Mouse (Mus musculus) MEL (cell line): Measurements from ENCODE around the gene 1700122O11Rik. TPM values are rescaled to one million over a fixed set of nuclear protein-coding genes. Genes with fewer than 3 reads are reported as not detected.

Experiments used
- DNase-seq: peaks from one replicate; pipeline ENCODE4 v3.0.0; 2011; ENCODE audit warnings: low read depth, low spot score
- H3K27ac ChIP-seq: 2 replicates; pipeline ENCODE4 v1.5.1; 2012; ENCODE audit warnings: low read depth, mild to moderate bottlenecking, control low read depth, low read length, moderate library complexity; ENCODE audit not compliant: control insufficient read depth
- H3K27me3 ChIP-seq, 2 experiments: fragments of 150-350 bp in 1 of 2; sonication (generic) in 1 of 2; 2 replicates each; pipeline ENCODE4 v1.6.1; 2012; ENCODE audit warnings: low read length in 2 of 2, mild to moderate bottlenecking in 2 of 2, improper control_type of control experiment in 1 of 2, moderate library complexity in 1 of 2; ENCODE audit not compliant: insufficient read depth in 2 of 2, control insufficient read depth in 1 of 2
- H3K36me3 ChIP-seq, 2 experiments: 2 replicates each; pipeline ENCODE4 v1.6.1; 2012 to 2014; ENCODE audit warnings: low read length in 2 of 2, improper control_type of control experiment in 1 of 2, inconsistent platforms in 1 of 2, mild to moderate bottlenecking in 1 of 2; ENCODE audit not compliant: insufficient read depth in 2 of 2, control insufficient read depth in 1 of 2
- H3K4me1 ChIP-seq, 2 experiments: fragments of 150-350 bp in 1 of 2; sonication (generic) in 1 of 2; 2 replicates each; pipeline ENCODE4 v1.6.1; 2012; ENCODE audit warnings: low read length in 2 of 2, improper control_type of control experiment in 1 of 2, mild to moderate bottlenecking in 1 of 2; ENCODE audit not compliant: insufficient read depth in 2 of 2, control insufficient read depth in 1 of 2
- H3K4me3 ChIP-seq, 2 experiments: fragments of 150-350 bp in 1 of 2; sonication (generic) in 1 of 2; 2 replicates each; pipeline ENCODE4 v1.5.1; 2012; ENCODE audit warnings: low read depth in 2 of 2, low read length in 2 of 2, mild to moderate bottlenecking in 2 of 2, moderate library complexity in 2 of 2, control low read depth in 1 of 2, improper control_type of control experiment in 1 of 2; ENCODE audit not compliant: control insufficient read depth in 1 of 2, insufficient read depth in 1 of 2
- H3K79me2 ChIP-seq: 2 replicates; pipeline ENCODE4 v1.6.1; 2012; ENCODE audit warnings: mild to moderate bottlenecking, low read length, moderate library complexity; ENCODE audit not compliant: control insufficient read depth, poor library complexity, insufficient read depth
- H3K9ac ChIP-seq: 2 replicates; pipeline ENCODE4 v1.6.1; 2012; ENCODE audit warnings: low read depth, mild to moderate bottlenecking, control low read depth, low read length, moderate library complexity; ENCODE audit not compliant: control insufficient read depth, poor library complexity, severe bottlenecking
- H3K9me3 ChIP-seq: fragments of 150-350 bp; sonication (generic); replicated peaks from 2 replicates; pipeline ENCODE4 v1.6.1; 2012; ENCODE audit warnings: mild to moderate bottlenecking, low read length, improper control_type of control experiment, moderate library complexity; ENCODE audit not compliant: insufficient read depth
- CHD1 ChIP-seq: IDR thresholded peaks from 2 replicates; pipeline ENCODE4 v1.6.1; 2012; ENCODE audit warnings: low read depth, mild to moderate bottlenecking, inconsistent platforms, low read length, improper control_type of control experiment
- CTCF ChIP-seq, 3 experiments: IDR thresholded peaks in 2 of 3; conservative IDR thresholded peaks in 1 of 3; 2 replicates each; pipeline ENCODE4 v1.5.1; 2011 to 2012; ENCODE audit warnings: low read length in 3 of 3, low read depth in 2 of 3, mild to moderate bottlenecking in 2 of 3, improper control_type of control experiment in 1 of 3, inconsistent platforms in 1 of 3, mixed read lengths in 1 of 3, moderate library complexity in 1 of 3; ENCODE audit not compliant: control insufficient read depth in 1 of 3, insufficient read depth in 1 of 3, poor library complexity in 1 of 3, severe bottlenecking in 1 of 3
- EP300 ChIP-seq, 2 experiments: IDR thresholded peaks; 2 replicates each; pipeline ENCODE4 v1.6.1; 2011; ENCODE audit warnings: improper control_type of control experiment in 2 of 2, low read length in 2 of 2, low read depth in 1 of 2, mild to moderate bottlenecking in 1 of 2
- GATA1 ChIP-seq: IDR thresholded peaks from 2 replicates; pipeline ENCODE4 v1.6.1; 2011; ENCODE audit warnings: low read depth, low read length, improper control_type of control experiment
- JUND ChIP-seq: IDR thresholded peaks from 2 replicates; pipeline ENCODE4 v1.6.1; 2011; ENCODE audit warnings: low read depth, mild to moderate bottlenecking, improper control_type of control experiment, low read length
- MAX ChIP-seq: IDR thresholded peaks from 2 replicates; pipeline ENCODE4 v1.6.1; 2011; ENCODE audit warnings: low read length, improper control_type of control experiment
- MAZ ChIP-seq: IDR thresholded peaks from 2 replicates; pipeline ENCODE4 v1.6.1; 2012; ENCODE audit warnings: low read depth, mild to moderate bottlenecking, inconsistent platforms, low read length, improper control_type of control experiment
- MEF2A ChIP-seq: IDR thresholded peaks from 2 replicates; pipeline ENCODE4 v1.6.1; 2014; ENCODE audit warnings: low read depth, mild to moderate bottlenecking, inconsistent platforms, low read length, improper control_type of control experiment; ENCODE audit not compliant: poor library complexity, insufficient replicate concordance, severe bottlenecking; ENCODE audit errors: extremely low read depth
- MXI1 ChIP-seq: IDR thresholded peaks from 2 replicates; pipeline ENCODE4 v1.6.1; 2011; ENCODE audit warnings: mild to moderate bottlenecking, low read depth, low read length, improper control_type of control experiment
- MYB ChIP-seq: IDR thresholded peaks from 2 replicates; pipeline ENCODE4 v1.6.1; 2011; ENCODE audit warnings: mild to moderate bottlenecking, low read depth, low read length, improper control_type of control experiment
- NRF1 ChIP-seq: IDR thresholded peaks from 2 replicates; pipeline ENCODE4 v1.6.1; 2014; ENCODE audit warnings: low read depth, mild to moderate bottlenecking, inconsistent platforms, low read length, improper control_type of control experiment, moderate library complexity; ENCODE audit not compliant: poor library complexity, insufficient read depth, severe bottlenecking
- RAD21 ChIP-seq: IDR thresholded peaks from 2 replicates; pipeline ENCODE4 v1.6.1; 2011; ENCODE audit warnings: mild to moderate bottlenecking, low read depth, low read length, improper control_type of control experiment
- TAL1 ChIP-seq: IDR thresholded peaks from 2 replicates; pipeline ENCODE4 v1.6.1; 2012; ENCODE audit warnings: mild to moderate bottlenecking, inconsistent platforms, low read length, moderate library complexity, mixed read lengths
- TBP ChIP-seq: IDR thresholded peaks from 2 replicates; pipeline ENCODE4 v1.8.0; 2011; ENCODE audit warnings: low read depth, low read length, improper control_type of control experiment
- USF2 ChIP-seq, 2 experiments: IDR thresholded peaks; 2 replicates each; pipeline ENCODE4 v1.6.1; 2011 to 2012; ENCODE audit warnings: improper control_type of control experiment in 2 of 2, low read length in 2 of 2, borderline replicate concordance in 1 of 2, inconsistent platforms in 1 of 2, low read depth in 1 of 2, mild to moderate bottlenecking in 1 of 2; ENCODE audit not compliant: insufficient read depth in 1 of 2
- ZNF384 ChIP-seq: IDR thresholded peaks from 2 replicates; pipeline ENCODE4 v1.6.1; 2012; ENCODE audit warnings: low read depth, mild to moderate bottlenecking, inconsistent platforms, low read length, improper control_type of control experiment
- polyA plus RNA-seq, 2 experiments: library from polyadenylated mRNA; stranded (reverse) in 1 of 2; unstranded in 1 of 2; fragments of >175 nt in 1 of 2; fragments of >200 nt in 1 of 2; gene quantifications; 2 replicates each; pipeline versions ENCODE4 v1.2.1 to v1.2.4; 2012; ENCODE audit warnings: low replicate concordance in 2 of 2, low read depth in 1 of 2; ENCODE audit not compliant: insufficient read length in 2 of 2, insufficient read depth in 1 of 2, missing spikeins in 1 of 2
- total RNA-seq: library from RNA; depleted of rRNA; stranded (reverse); fragments of 300-350 nt; gene quantifications from 2 replicates; pipeline ENCODE4 v1.2.3, GENCODE M21; 2012

Gene 1700122O11Rik
- total and polyA plus RNA-seq, 3 experiments: not detected

DNA sequence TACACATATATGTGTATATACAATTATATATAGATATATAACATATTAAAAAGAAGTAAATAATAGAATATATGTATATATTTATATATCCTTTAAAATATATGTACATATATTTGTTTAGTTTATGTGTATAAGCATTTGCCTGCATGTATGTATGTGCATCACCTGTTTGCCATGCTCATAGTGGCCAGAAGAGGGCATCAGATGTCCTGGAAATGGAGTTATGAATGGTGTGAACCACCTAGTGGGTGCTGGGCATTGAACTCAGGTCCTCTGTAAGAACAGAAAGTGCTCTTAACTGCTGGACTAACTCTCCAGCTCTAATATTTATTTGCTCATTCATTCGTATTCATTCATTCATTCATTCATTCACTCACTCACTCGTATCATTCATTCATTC lies 15.6 kb upstream of the 1700122O11Rik start:
- TF ChIP-seq CTCF (IDR thresholded peaks at IDR 0.05 in 2 of 3, conservative IDR thresholded peaks at IDR 0.05 in 1 of 3; ENCODE audit: control insufficient read depth in 1 of 3, insufficient read depth in 1 of 3, low read depth in 2 of 3, low read length in 3 of 3, poor library complexity in 1 of 3, severe bottlenecking in 1 of 3) (peak in 2 of 3 experiments; percentile 7 to 19; a peak in 2 of 6 replicates), MXI1 (no peak), MYB (no peak)
- H3K4me3 ChIP-seq: no peak overlapping the region
- H3K9ac ChIP-seq: no peak overlapping the region
- H3K4me1 ChIP-seq: peaks cover 0 to 3% of the 10 kb centered on the region in 2 experiments; a peak in 2 of 4 replicates
- no peaks in the 10 kb centered on the region for H3K79me2 ChIP-seq
- DNase-seq: peak; percentile 24
- H3K27ac ChIP-seq: no peak overlapping the region
- no peaks in the 10 kb centered on the region; a peak in 1 of 4 replicates for H3K27me3 ChIP-seq
- H3K36me3 ChIP-seq: no peaks in the 10 kb centered on the region; a peak in 1 of 4 replicates
- H3K9me3 ChIP-seq: no peaks in the 10 kb centered on the region

DNA sequence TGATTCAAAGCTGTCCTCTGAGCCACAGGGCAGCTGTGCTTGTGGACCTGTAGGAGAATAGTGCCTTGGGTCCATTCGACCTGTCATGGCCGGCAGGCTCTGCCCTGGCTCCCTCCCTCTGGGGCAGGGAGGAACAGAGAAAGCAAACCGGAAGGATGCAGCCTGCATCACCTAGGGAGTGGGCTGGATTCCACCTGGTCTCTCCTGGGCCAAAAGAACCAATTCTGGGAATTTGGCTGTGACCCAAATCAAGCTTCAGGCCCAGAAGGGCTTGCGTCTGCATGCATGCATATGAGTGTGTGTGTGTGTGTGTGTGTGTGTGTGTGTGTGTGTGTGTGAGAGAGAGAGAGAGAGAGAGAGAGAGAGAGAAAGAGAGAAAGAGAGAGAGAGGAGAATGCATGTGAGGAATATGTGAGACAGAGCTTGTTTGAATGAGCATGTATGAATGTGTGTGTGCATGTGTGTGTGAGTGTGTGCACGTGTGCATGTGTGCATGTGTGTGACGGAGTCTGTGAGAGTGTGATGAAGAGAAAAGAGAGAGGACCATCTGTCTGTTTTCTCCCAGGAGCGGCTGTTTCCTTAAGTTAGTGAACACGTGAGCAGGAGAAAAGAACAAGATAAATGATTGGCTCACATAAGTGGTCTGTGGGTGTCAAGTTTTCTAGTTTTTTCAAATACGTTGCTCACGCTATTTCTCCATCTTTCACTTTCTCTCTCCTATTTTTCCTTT lies 14.4 kb upstream of the 1700122O11Rik start:
- no peak for DNase-seq
- Histone ChIP-seq H3K27ac (no peak overlapping the region), H3K9ac (no peak overlapping the region), H3K4me3 (no peak overlapping the region), H3K4me1 (peaks cover 0 to 3% of the 10 kb centered on the region in 2 experiments; a peak in 2 of 4 replicates), H3K27me3 (no peaks in the 10 kb centered on the region; a peak in 1 of 4 replicates), H3K9me3 (no peaks in the 10 kb centered on the region), H3K79me2 (no peaks in the 10 kb centered on the region), H3K36me3 (no peaks in the 10 kb centered on the region; a peak in 1 of 4 replicates)
- no peak for TF ChIP-seq TBP
- TF ChIP-seq TAL1: no peak
- TF ChIP-seq MEF2A: no peak
- no peak for TF ChIP-seq MAZ
- TF ChIP-seq ZNF384: no peak
- TF ChIP-seq GATA1: no peak
- no peak for TF ChIP-seq RAD21
- TF ChIP-seq CTCF (IDR thresholded peaks at IDR 0.05 in 2 of 3, conservative IDR thresholded peaks at IDR 0.05 in 1 of 3; ENCODE audit: control insufficient read depth in 1 of 3, insufficient read depth in 1 of 3, low read depth in 2 of 3, low read length in 3 of 3, poor library complexity in 1 of 3, severe bottlenecking in 1 of 3): no peak
- no peak for TF ChIP-seq NRF1
- no peak for TF ChIP-seq USF2 (IDR thresholded peaks at IDR 0.05; ENCODE audit: borderline replicate concordance in 1 of 2, insufficient read depth in 1 of 2, low read depth in 1 of 2, low read length in 2 of 2)
- TF ChIP-seq CHD1: no peak
- no peak for TF ChIP-seq EP300 (IDR thresholded peaks at IDR 0.05; ENCODE audit: low read depth in 1 of 2, low read length in 2 of 2)
- no peak for TF ChIP-seq JUND
- no peak for TF ChIP-seq MAX
